Mouse (Mus musculus) testis, adult 2 months (tissue): ENCODE results near the gene Themis3. TPM values are rescaled to one million over a fixed set of nuclear protein-coding genes. Genes with fewer than 3 reads are reported as not detected.
"Not testable (repeated sequence)": the region's sequence is repeated elsewhere in the genome, so short reads cannot be mapped to it uniquely, and the experiment has no call there.

Source experiments
- H3K27ac ChIP-seq: fragments of 200-500 bp; 2 replicates; pipeline ENCODE4 v1.5.1; 2012; ENCODE audit warnings: low read depth, low read length; ENCODE audit not compliant: control insufficient read depth, insufficient read depth
- H3K27me3 ChIP-seq: fragments of 200-500 bp; 2 replicates; pipeline ENCODE4 v1.6.1; 2012; ENCODE audit warnings: mild to moderate bottlenecking, low read length, moderate library complexity; ENCODE audit not compliant: control insufficient read depth, insufficient read depth
- H3K36me3 ChIP-seq: fragments of 200-500 bp; 2 replicates; pipeline ENCODE4 v1.6.1; 2012; ENCODE audit warnings: mild to moderate bottlenecking, low read length; ENCODE audit not compliant: control insufficient read depth, insufficient read depth
- H3K4me1 ChIP-seq: fragments of 200-500 bp; 2 replicates; pipeline ENCODE4 v1.6.1; 2012; ENCODE audit warnings: low read length; ENCODE audit not compliant: control insufficient read depth, insufficient read depth
- H3K4me3 ChIP-seq: fragments of 200-500 bp; 2 replicates; pipeline ENCODE4 v1.5.1; 2012; ENCODE audit warnings: low read depth, mild to moderate bottlenecking, low read length, moderate library complexity, mixed read lengths; ENCODE audit not compliant: control insufficient read depth
- CTCF ChIP-seq: fragments of 200-500 bp; IDR thresholded peaks from 2 replicates; pipeline ENCODE4 v1.5.1; 2012; ENCODE audit warnings: low read depth, mild to moderate bottlenecking, inconsistent platforms, low read length, moderate library complexity; ENCODE audit not compliant: control insufficient read depth, insufficient read depth, insufficient replicate concordance
- POLR2A ChIP-seq: fragments of 200-500 bp; IDR thresholded peaks from 2 replicates; pipeline ENCODE4 v1.6.1; 2012; ENCODE audit warnings: low read depth, mild to moderate bottlenecking, inconsistent platforms, low read length, moderate library complexity; ENCODE audit not compliant: control insufficient read depth
- polyA plus RNA-seq: library from polyadenylated mRNA; depleted of rRNA; stranded (reverse); fragments of >200 nt; gene quantifications from 2 replicates; pipeline ENCODE4 v1.2.3, GENCODE M21; 2012

Themis3 gene
- polyA plus RNA-seq, 1 experiment = not detected

- Histone ChIP-seq H3K4me3 (peak overlapping the region; percentile 29; the same call in 1 of the 2 replicates), H3K27ac (no peak overlapping the region), H3K4me1 (peaks cover 2% of the 10 kb centered on the region), H3K27me3 (no peaks in the 10 kb centered on the region), H3K36me3 (no peaks in the 10 kb centered on the region)
- TF ChIP-seq POLR2A = no peak
- TF ChIP-seq CTCF = peak; percentile 66; the same call in 1 of the 2 replicates
Measured at GRCm38 (mm10) chr17:66558404-66559317, 35.8 kb downstream of the Themis3 start.

DNA sequence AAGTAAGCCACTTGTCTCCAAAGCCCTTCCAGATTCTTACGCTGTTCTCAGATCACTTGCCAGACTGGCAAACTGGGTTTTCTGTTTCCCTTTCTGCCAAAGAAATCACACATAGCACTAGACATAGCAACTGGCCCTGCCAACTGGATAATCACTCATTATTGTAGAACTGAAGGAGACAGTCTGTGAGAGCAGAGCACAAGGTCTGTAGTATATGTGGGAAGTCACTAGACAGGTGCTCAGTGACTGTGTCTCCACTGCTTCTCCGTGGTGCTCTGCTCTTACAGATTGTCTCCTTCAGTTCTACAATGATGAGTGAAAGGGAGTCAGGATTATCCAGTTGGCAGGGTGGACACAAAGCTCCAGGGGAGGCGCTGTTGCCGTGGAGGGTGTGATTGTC is 41.7 kb downstream of the Themis3 start:
- no peak for TF ChIP-seq CTCF
- no peak for TF ChIP-seq POLR2A
- Histone ChIP-seq H3K27ac (no peak overlapping the region), H3K27me3 (no peaks in the 10 kb centered on the region), H3K4me1 (peaks cover 2% of the 10 kb centered on the region), H3K4me3 (no peak overlapping the region), H3K36me3 (no peaks in the 10 kb centered on the region)

- no peak for TF ChIP-seq POLR2A
- TF ChIP-seq CTCF = peak; percentile 43; the same call in 1 of the 2 replicates
- H3K4me3 ChIP-seq = no peak overlapping the region
- no peaks in the 10 kb centered on the region for H3K36me3 ChIP-seq
- H3K27me3 ChIP-seq = no peaks in the 10 kb centered on the region
- peaks cover 2% of the 10 kb centered on the region for H3K4me1 ChIP-seq
- no peak overlapping the region for H3K27ac ChIP-seq
Measured at GRCm38 (mm10) chr17:66550486-66550885, 43.9 kb downstream of the Themis3 start.

GRCm38 (mm10) chr17:66532285-66532684 is 62.1 kb downstream of the Themis3 start:
- Histone ChIP-seq H3K27me3 (no peaks in the 10 kb centered on the region), H3K36me3 (no peaks in the 10 kb centered on the region), H3K4me3 (no peak overlapping the region), H3K4me1 (no peaks in the 10 kb centered on the region), H3K27ac (no peak overlapping the region)
- no peak for TF ChIP-seq POLR2A
- TF ChIP-seq CTCF = no peak

- no peak for TF ChIP-seq CTCF
- Histone ChIP-seq H3K27ac (no peak overlapping the region), H3K4me3 (no peak overlapping the region), H3K4me1 (peaks cover 9% of the 10 kb centered on the region), H3K36me3 (no peaks in the 10 kb centered on the region), H3K27me3 (no peaks in the 10 kb centered on the region; the same call in 1 of the 2 replicates)
Measured at GRCm38 (mm10) chr17:66523396-66523795, 71.0 kb downstream of the Themis3 start.

DNA sequence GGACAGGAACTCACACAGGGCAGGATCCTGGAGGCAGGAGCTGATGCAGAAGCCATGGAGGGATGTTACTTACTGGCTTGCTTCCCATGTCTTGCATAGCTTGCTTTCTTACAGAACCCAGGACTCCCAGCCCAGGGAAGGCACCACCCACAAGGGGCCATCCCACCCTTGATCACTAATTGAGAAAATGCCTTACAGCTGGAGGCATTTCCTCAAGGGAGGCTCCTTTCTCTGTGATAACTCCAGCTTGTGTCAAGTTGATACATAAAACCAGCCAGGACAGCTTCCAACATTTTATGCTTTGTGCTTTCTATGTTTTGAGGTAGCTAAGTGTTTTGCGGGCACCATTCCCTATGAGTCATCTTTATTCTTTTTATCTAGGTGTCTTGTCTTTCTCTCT is 71.8 kb downstream of the Themis3 start:
- H3K4me1 ChIP-seq = peaks cover 13% of the 10 kb centered on the region
- not testable (repeated sequence) for H3K36me3 ChIP-seq, H3K27me3 ChIP-seq, H3K4me3 ChIP-seq, H3K27ac ChIP-seq

GRCm38 (mm10) chr17:66519554-66520553 is 74.6 kb downstream of the Themis3 start, which contains the start of gene Rab12:
TSS of gene Rab12 (minus strand) at chr17:66519729.
- Histone ChIP-seq H3K4me1 (peaks cover 13% of the 10 kb centered on the region), H3K27ac (peak within 1 kb of the TSS; percentile 64), H3K27me3 (no peaks in the 10 kb centered on the region; the same call in 1 of the 2 replicates), H3K36me3 (no peaks in the 10 kb centered on the region), H3K4me3 (peak within 1 kb of the TSS; percentile 82)
- TF ChIP-seq POLR2A = peak; percentile 56
- TF ChIP-seq CTCF = peak; percentile 87; the same call in 1 of the 2 replicates
